Mouse (Mus musculus) E14TG2a.4 (cell line): ENCODE data around the gene Yes1.
"Not testable (repeated sequence)": the region's sequence is repeated elsewhere in the genome, so short reads cannot be mapped to it uniquely, and the experiment has no call there.

Source experiments
- H3K27me3 ChIP-seq: 2 replicates; pipeline ENCODE4 v1.6.1; 2014; ENCODE audit warnings: low read length, control low read depth; ENCODE audit not compliant: insufficient read depth
- H3K36me3 ChIP-seq: 2 replicates; pipeline ENCODE4 v1.6.1; 2014; ENCODE audit warnings: low read length, control low read depth; ENCODE audit not compliant: insufficient read depth
- H3K4me1 ChIP-seq: replicated peaks from 2 replicates; pipeline ENCODE4 v1.6.1; 2014; ENCODE audit warnings: low read depth, low read length, control low read depth
- H3K4me3 ChIP-seq: replicated peaks from 2 replicates; pipeline ENCODE4 v1.5.1; 2014; ENCODE audit warnings: mild to moderate bottlenecking, low read length
- H3K9me3 ChIP-seq: 2 replicates; pipeline ENCODE4 v1.6.1; 2014; ENCODE audit warnings: low read length, control low read depth
- CTCF ChIP-seq: conservative IDR thresholded peaks from 2 replicates; pipeline ENCODE4 v1.5.1; 2014; ENCODE audit warnings: low read length
- NANOG ChIP-seq: IDR thresholded peaks from 2 replicates; pipeline ENCODE4 v1.6.1; 2014; ENCODE audit warnings: borderline replicate concordance, low read length, mixed read lengths
- POU5F1 ChIP-seq: IDR thresholded peaks from 2 replicates; pipeline ENCODE4 v1.6.1; 2014; ENCODE audit warnings: low read length, borderline replicate concordance

The Yes1 gene

DNA sequence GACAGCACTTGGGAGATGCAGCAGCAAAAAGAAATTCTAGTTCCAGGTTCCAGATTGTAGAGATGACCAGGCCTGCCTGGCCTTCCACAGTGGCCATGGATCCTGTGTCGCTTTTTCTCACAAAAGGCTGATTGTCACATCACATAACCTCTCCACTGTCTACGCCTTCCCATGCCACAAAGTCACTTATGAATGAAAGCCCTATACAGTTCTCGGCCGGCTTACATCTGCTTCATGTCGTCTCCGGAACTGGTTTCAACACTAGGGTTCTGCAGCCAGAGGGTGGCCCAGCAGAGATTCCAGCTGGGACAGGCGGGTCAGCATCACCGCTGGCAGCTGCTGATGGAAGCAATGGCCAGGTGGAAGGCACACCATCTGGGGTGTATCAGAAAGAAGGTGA, 117.9 kb downstream of the Yes1 start:
- H3K36me3 ChIP-seq = peaks cover 30% of the 10 kb centered on the region
- H3K4me1 ChIP-seq = peaks cover 18% of the 10 kb centered on the region
- H3K4me3 ChIP-seq = no peak overlapping the region
- TF ChIP-seq POU5F1 = no peak
- H3K9me3 ChIP-seq = no peaks in the 10 kb centered on the region
- H3K27me3 ChIP-seq = no peaks in the 10 kb centered on the region

DNA sequence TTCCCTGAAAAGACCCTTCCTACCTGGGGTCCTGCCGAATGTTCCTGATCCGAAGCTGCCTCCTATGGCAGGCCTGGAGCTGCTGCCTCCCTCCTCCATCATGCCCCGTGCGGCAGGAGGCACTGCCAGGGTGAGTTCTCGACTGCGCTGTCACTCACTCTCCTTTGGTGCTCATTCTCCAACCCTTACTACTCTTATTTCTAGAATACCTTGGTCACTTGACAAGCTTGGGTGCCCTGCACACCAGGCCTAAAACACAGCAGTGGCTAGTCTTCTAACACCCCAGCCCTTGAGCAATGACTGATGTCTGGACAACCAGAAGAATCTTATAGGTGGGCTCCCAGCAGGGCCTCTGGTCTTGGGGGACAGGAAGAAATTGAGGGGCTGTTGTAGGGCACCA, 122.9 kb downstream of the Yes1 start:
- H3K36me3 ChIP-seq = peaks cover 76% of the 10 kb centered on the region

DNA sequence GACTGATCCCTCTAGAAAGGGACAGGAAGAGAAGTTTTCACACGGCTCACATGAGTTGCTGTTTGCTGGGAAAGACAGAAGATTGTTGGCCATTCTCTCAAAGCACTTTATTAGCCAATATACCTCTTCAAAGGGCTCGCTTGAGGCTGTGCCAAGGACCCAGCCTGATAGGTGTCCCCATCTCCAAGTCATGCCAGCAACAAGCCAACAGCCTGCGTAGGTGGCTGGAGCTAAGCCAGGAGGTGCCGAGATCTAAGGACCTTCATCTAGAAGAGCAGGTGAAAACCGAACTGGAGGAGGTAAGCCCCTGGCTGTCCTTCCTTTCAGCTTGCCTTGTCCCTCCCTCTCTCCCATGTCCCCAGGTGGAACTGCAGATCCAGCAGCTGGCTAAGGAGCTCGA, 124.8 kb downstream of the Yes1 start:
- Histone ChIP-seq H3K4me1 (peaks cover 24% of the 10 kb centered on the region), H3K9me3 (no peaks in the 10 kb centered on the region), H3K27me3 (no peaks in the 10 kb centered on the region), H3K4me3 (no peak overlapping the region), H3K36me3 (peaks cover 79% of the 10 kb centered on the region)
- no peak for TF ChIP-seq NANOG
- no peak for TF ChIP-seq POU5F1
- TF ChIP-seq CTCF = no peak

More for the DNA sequence above, 122.9 kb downstream of the Yes1 start:
- H3K9me3 ChIP-seq, H3K4me3 ChIP-seq, H3K27me3 ChIP-seq: not testable (repeated sequence)
- peaks cover 25% of the 10 kb centered on the region for H3K4me1 ChIP-seq
